Mouse (Mus musculus): ENCODE results near the gene Nckap5.

DNA sequence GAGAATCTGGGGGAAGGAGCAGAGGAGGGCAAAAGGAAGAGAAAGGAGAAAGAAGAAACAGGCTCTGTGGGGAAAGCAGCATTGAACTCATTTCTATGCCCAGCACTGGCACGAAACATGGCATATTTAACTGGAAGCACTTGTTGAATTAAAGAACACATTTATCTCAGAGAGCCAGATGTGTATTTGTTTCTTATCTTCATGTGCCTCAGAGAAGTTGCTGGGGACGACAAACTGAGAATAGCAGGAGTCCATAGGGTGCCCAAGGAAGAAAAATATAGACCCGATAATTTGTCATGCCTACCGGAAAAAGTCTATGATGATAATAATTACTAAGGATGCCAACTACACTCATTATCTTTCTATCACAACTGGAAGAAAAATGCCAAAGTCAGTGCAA, 29.9 kb upstream of the Nckap5 start:
- no peak for TF ChIP-seq CTCF (IDR thresholded peaks at IDR 0.05; ENCODE audit: control insufficient read depth, insufficient read depth, low read length)
- no peak for TF ChIP-seq POLR2A (IDR thresholded peaks at IDR 0.05; ENCODE audit: borderline replicate concordance, control insufficient read depth, low read depth, low read length)
